Mouse (Mus musculus) kidney, adult 2 months (tissue): Measurements from ENCODE around the gene Arhgef38. TPM values are rescaled to one million over a fixed set of nuclear protein-coding genes. Genes with fewer than 3 reads are reported as not detected.

Experiments
- DNase-seq: peaks from one replicate; pipeline ENCODE4 v3.0.0; 2021
- H3K27ac ChIP-seq: fragments of 200-500 bp; 2 replicates; pipeline ENCODE4 v1.5.1; 2012; ENCODE audit warnings: low read depth, low read length, control low read depth, inconsistent platforms; ENCODE audit not compliant: insufficient read depth
- H3K27me3 ChIP-seq: fragments of 200-500 bp; replicated peaks from 2 replicates; pipeline ENCODE4 v1.6.1; 2012; ENCODE audit warnings: mild to moderate bottlenecking, moderate library complexity, low read length, inconsistent platforms; ENCODE audit not compliant: control insufficient read depth, insufficient read depth
- H3K36me3 ChIP-seq: fragments of 200-500 bp; 2 replicates; pipeline ENCODE4 v1.6.1; 2012; ENCODE audit warnings: mild to moderate bottlenecking, moderate library complexity, low read length, inconsistent platforms; ENCODE audit not compliant: control insufficient read depth, insufficient read depth
- H3K4me1 ChIP-seq: fragments of 200-500 bp; 2 replicates; pipeline ENCODE4 v1.6.1; 2011; ENCODE audit warnings: low read length; ENCODE audit not compliant: control insufficient read depth, insufficient read depth
- H3K4me3 ChIP-seq: fragments of 200-500 bp; 2 replicates; pipeline ENCODE4 v1.5.1; 2011; ENCODE audit warnings: mild to moderate bottlenecking, low read depth, low read length, control low read depth; ENCODE audit not compliant: insufficient read depth
- CTCF ChIP-seq: fragments of 200-500 bp; conservative IDR thresholded peaks from 2 replicates; pipeline ENCODE4 v1.5.1; 2011; ENCODE audit warnings: low read depth, mild to moderate bottlenecking, control low read depth, low read length, moderate library complexity, mixed read lengths; ENCODE audit not compliant: insufficient read depth, insufficient read length
- POLR2A ChIP-seq: fragments of 200-500 bp; IDR thresholded peaks from one replicate; pipeline ENCODE4 v1.6.1; 2011; ENCODE audit warnings: low read depth, low read length, control low read depth
- WGBS: fragments of 180-500 bp; shearing (Covaris S2); methylation state at CpG from one replicate; pipeline ENCODE4 v1.1.7; 2018; 5-methylcytosine and 5-hydroxymethylcytosine counted together
- polyA plus RNA-seq: library from polyadenylated mRNA; depleted of rRNA; stranded (reverse); fragments of >200 nt; gene quantifications from 2 replicates; pipeline ENCODE4 v1.2.3, GENCODE M21; 2012

The Arhgef38 gene
- polyA plus RNA-seq, 1 experiment = 1.7 TPM

- no peak for TF ChIP-seq POLR2A
- no peak for TF ChIP-seq CTCF
- Histone ChIP-seq H3K4me1 (no peaks in the 10 kb centered on the region), H3K27ac (no peak overlapping the region), H3K27me3 (no peaks in the 10 kb centered on the region), H3K36me3 (no peaks in the 10 kb centered on the region), H3K4me3 (no peak overlapping the region)
- DNase-seq = no peak
- 60% methylated on average over 2 of the region's 2 CpGs for WGBS
These were observed 31.0 kb downstream of the Arhgef38 start for GRCm38 (mm10) chr3:133203713-133204112.

DNA sequence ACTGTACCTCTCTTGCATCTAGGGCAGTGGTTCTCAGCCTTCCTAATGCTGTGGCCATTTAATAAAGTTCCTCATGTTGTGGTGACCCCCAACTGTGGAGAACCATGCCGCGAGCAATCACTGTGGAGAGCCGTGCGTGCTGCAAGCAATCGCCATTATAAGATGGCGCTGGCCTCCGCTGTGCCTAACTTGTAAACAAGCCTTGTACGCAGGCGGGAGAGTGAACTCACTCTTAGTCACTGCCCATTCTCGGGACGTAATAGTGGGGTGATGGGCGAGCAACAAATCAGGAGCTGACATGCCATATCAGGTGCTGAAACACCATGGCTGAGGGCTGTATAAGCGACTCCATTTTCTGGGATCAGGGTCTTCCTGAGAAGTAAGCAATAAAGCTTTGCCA, 32.6 kb downstream of the Arhgef38 start:
- H3K4me3 ChIP-seq = no peak overlapping the region
- no peaks in the 10 kb centered on the region for H3K27me3 ChIP-seq
- DNase-seq = no peak
- 96% methylated on average over 13 of the region's 13 CpGs for whole genome bisulfite sequencing
- no peaks in the 10 kb centered on the region for H3K36me3 ChIP-seq
- no peak overlapping the region for H3K27ac ChIP-seq
- H3K4me1 ChIP-seq = no peaks in the 10 kb centered on the region
- TF ChIP-seq CTCF = no peak
- TF ChIP-seq POLR2A = no peak

- no peaks in the 10 kb centered on the region for H3K27me3 ChIP-seq
- TF ChIP-seq CTCF (no peak), POLR2A (no peak)
- WGBS = 54% methylated on average over 3 of the region's 3 CpGs
- H3K36me3 ChIP-seq = no peaks in the 10 kb centered on the region
- DNase-seq = no peak
- H3K27ac ChIP-seq = no peak overlapping the region
- H3K4me3 ChIP-seq = no peak overlapping the region
- no peaks in the 10 kb centered on the region for H3K4me1 ChIP-seq
These were observed 45.8 kb downstream of the Arhgef38 start for GRCm38 (mm10) chr3:133188930-133189329.

- no peak for DNase-seq
- Histone ChIP-seq H3K27me3 (no peaks in the 10 kb centered on the region), H3K4me3 (no peak overlapping the region), H3K36me3 (no peaks in the 10 kb centered on the region), H3K27ac (no peak overlapping the region), H3K4me1 (no peaks in the 10 kb centered on the region)
- TF ChIP-seq CTCF = no peak
- TF ChIP-seq POLR2A = no peak
- WGBS = 92% methylated on average over 3 of the region's 3 CpGs
These were observed 47.2 kb downstream of the Arhgef38 start for GRCm38 (mm10) chr3:133187524-133187923.

GRCm38 (mm10) chr3:133176033-133176750, 58.6 kb downstream of the Arhgef38 start:
- Histone ChIP-seq H3K27me3 (no peaks in the 10 kb centered on the region), H3K36me3 (no peaks in the 10 kb centered on the region), H3K27ac (no peak overlapping the region), H3K4me1 (no peaks in the 10 kb centered on the region), H3K4me3 (no peak overlapping the region)
- WGBS = 65% methylated on average over 12 of the region's 12 CpGs
- no peak for TF ChIP-seq CTCF
- no peak for TF ChIP-seq POLR2A
- no peak for DNase-seq

- 91% methylated on average over 4 of the region's 4 CpGs for WGBS
- TF ChIP-seq CTCF (no peak), POLR2A (no peak)
- no peak overlapping the region for H3K4me3 ChIP-seq
- H3K36me3 ChIP-seq = no peaks in the 10 kb centered on the region
- H3K27me3 ChIP-seq = no peaks in the 10 kb centered on the region
- no peak overlapping the region for H3K27ac ChIP-seq
- DNase-seq = no peak
- peaks cover 3% of the 10 kb centered on the region; the same call in 1 of the 2 replicates for H3K4me1 ChIP-seq
These were observed 62.5 kb downstream of the Arhgef38 start for GRCm38 (mm10) chr3:133172291-133172690.

- TF ChIP-seq POLR2A = no peak
- no peak for TF ChIP-seq CTCF
- no peak for DNase-seq
- no peaks in the 10 kb centered on the region for H3K27me3 ChIP-seq
- H3K27ac ChIP-seq = no peak overlapping the region
- no peaks in the 10 kb centered on the region for H3K36me3 ChIP-seq
- H3K4me1 ChIP-seq = peaks cover 3% of the 10 kb centered on the region; the same call in 1 of the 2 replicates
- WGBS = 61% methylated on average over 7 of the region's 7 CpGs
- no peak overlapping the region for H3K4me3 ChIP-seq
These were observed 65.0 kb downstream of the Arhgef38 start for GRCm38 (mm10) chr3:133169737-133170136.

- DNase-seq = no peak
- Histone ChIP-seq H3K4me1 (peaks cover 3% of the 10 kb centered on the region; the same call in 1 of the 2 replicates), H3K27ac (no peak overlapping the region), H3K4me3 (no peak overlapping the region), H3K27me3 (no peaks in the 10 kb centered on the region), H3K36me3 (no peaks in the 10 kb centered on the region)
- 75% methylated on average over 6 of the region's 6 CpGs for WGBS
- TF ChIP-seq CTCF (no peak), POLR2A (no peak)
These were observed 67.2 kb downstream of the Arhgef38 start for GRCm38 (mm10) chr3:133167550-133167949.
